Mouse (Mus musculus) cerebellum, adult 9-11 months (tissue): ENCODE results near the gene Sart1.
"Not testable (repeated sequence)": the region's sequence is repeated elsewhere in the genome, so short reads cannot be mapped to it uniquely, and the experiment has no call there.

Source experiments
- DNase-seq: peaks from one replicate; pipeline ENCODE4 v3.0.0; 2022

Sart1 gene

DNA sequence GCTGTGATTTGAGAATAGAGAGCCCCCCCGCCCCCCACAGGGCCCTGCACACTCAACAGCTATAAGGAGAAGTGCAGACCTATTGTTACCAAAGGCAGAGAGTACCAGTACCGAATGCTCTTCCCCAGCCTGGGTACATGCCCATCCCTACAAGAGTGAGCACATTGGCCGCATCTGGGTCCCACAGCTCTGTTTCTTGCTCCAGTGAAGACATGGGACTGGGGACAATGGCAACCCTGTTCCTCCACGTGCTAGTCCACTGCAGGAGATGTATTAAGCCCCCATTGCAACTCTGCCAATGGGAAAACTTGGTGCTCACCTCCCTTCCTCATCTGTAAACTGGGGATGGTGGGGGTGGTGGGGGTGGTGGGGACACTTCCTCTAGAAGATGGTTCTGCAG, 25.3 kb upstream of the Sart1 start:
- no peak for DNase-seq

DNA sequence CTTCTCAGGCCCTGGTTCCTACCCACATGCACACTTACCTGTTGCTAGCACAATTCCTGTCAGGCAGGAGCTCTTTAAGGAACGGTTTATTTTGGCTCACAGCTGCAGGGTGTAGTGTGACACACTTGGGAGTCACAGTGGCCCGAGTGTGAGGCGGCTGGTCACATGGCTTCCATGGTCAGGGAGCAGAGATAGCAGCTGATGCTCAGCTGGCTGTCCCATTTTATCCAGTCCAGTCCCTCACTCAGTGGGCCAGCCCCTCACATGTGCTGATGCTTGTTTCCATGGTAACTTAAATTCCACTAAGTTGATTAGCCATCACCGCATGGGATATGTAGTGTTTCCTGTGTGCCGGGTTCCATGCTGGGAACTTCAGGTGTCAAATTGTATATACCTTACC, 23.5 kb upstream of the Sart1 start:
- no peak for DNase-seq

DNA sequence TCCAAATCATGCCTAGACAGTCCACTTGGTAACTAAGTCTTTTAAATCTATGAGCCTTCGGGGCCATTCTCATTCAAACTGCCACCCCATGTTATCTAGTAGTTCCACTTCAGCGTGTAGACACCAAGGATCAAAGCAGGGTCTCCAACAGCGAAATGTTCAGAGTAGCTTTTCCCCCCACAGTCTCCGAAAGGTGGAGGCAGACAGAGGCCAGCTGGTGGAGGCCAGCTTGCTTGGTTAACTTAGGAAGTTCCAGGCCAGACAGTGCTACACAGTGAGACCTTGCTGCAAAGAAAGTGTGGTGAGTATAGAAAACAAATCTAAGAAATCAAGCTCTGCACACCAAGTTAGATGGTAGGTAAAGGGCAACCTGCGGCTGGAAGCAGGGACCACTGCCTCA, 22.1 kb upstream of the Sart1 start:
- no peak for DNase-seq

DNA sequence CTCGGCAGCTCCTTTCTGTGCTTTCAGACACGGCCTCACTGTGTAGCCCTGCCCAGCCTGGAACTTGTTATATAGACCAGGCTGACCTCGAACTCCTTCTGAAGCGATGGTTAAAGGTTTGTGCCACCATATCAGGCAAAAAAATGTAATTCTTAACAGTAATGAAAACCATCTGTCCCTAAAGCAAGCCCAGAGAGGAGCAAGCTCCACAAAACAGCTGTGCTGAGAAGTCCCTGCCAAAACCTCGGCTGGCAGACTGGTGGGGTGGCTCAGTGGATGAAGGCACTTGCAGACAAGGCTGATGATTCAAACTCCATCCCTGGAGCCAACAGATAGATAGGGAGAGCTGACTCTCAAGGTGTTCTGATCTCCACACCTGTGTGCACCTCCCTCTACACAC, 20.6 kb upstream of the Sart1 start:
- no peak for DNase-seq

DNA sequence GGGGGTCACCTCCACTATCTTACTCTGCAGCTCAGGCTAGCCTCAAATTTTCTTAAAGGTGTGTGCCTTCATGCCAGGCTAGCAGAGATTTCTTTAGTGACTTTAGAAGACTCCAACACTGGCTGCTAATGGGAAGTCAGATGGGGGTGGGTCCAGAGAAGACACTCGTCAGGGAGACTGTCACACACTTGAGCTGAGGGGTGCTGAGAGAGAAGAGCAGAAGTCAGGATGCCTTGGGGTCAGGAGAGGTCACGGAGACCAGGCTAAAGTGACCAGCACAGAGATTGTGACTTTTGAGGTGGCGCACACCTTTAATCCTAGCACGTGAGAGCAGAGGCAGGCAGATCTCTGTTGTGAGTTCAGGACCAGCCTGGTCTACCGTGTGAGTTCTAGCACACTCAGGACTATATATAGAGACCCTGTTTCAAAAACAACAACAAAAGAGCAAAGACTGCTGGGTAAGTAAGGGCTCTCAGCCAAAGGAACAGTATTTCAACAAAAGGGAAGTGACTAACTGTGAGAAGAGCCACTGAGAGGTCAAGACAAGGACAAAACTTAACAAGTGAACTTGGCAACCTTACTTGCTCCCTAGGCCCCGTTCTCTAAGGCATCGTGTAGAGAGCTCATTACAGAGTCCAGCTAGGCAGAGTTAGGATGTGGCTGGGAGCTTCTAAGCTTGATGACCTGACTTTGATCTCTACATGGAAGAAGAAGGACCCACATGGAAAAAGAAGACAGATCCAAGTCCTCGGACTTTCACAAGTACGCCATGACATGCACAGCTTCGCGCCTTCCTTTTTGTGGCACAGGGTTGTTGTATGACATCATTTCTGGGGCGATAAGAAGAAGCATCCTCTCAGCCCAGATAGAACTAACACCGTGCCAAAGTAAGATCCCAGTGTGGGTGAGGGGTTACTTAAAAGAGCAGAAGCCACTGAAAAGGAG, 19.8 kb upstream of the Sart1 start:
- no peak for DNase-seq

DNA sequence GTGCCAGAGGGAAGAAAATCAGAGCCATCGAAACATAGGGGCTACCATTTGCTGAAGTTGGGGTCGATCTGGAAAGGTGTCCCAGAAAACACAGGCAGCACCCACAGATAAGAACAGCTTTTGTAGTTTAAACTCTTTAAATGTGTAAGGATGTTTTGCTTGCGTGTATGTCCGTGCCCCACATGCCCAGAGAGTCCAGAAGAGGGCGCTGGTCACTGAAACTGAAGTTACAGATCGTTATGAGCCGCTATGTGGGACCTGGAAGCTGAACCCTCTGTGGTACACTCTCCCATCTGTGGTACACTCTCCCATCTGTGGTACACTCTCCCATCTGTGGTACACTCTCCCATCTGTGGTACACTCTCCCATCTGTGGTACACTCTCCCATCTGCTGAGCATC, 18.6 kb upstream of the Sart1 start:
- DNase-seq, result peak; percentile 79

DNA sequence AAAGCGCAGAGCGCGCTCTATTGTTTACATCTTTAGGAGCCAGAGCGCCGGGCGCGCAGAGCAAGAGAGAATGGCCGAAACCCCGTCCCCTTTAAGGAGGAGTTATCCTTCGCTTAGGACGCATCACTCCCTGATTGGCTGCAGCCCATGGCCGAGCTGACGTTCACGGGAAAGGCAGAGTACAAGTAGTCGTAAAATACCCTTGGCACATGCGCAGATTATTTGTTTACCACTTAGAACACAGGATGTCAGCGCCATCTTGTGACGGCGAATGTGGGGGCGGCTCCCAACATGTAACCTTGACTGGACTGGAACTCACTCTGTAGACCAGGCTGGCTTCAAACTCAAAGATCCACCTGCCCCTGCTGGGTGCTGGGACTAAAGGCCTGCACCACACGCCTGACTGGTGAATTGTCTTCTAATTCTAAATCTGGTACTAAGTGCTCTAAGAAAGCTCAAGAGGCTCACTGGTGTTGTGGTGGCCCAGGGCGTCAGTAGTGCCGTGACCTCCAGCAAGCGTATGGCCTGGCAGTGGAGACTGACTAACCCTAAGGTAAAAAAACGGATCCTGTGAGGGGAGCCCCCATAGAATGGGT, 18.1 kb upstream of the Sart1 start:
- peak; percentile 77 for DNase-seq

DNA sequence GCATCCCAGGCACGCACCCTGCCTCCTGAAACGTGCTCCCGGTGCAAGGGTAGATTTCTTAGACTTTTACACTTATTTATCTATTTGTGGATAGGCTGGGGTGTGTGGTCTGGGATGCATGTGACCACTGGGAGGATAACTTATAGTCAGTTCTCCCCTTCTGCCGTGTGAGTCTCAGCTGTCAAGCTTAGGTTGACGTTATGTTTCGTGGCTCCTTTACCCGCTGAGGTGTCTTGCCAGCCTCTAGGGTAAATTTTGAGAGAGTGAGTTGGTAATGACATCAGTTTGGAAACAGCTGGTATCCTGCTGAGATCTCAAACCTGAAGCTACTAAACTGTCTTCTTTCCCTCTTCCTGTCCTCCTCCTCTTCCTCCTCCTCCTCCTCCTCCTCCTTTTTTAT, 17.4 kb upstream of the Sart1 start:
- no peak for DNase-seq

DNA sequence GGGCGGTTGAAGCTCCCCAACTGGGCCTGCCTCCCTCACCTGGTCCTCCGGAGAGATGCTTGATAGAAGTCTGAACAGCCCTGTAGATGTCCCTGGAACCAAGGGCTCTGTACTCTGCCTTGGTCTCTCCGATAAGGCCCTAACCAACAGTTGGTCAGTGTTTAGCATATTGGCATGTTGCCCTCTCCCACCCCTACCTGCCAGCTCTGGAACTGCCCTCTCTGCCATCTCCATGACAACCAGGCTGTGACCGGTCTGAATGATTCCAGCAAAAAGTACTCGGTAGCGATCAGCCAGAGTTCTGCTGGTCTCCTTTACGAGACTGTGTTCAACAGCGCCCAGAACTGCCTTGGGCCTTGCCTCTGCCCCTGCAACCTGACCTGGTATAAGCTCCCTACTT, 13.8 kb upstream of the Sart1 start, which contains the start of gene Tsga10ip:
Gene Tsga10ip (minus strand): TSS at position 234 of the 400 bp plus-strand sequence.
- DNase-seq, result no peak

DNA sequence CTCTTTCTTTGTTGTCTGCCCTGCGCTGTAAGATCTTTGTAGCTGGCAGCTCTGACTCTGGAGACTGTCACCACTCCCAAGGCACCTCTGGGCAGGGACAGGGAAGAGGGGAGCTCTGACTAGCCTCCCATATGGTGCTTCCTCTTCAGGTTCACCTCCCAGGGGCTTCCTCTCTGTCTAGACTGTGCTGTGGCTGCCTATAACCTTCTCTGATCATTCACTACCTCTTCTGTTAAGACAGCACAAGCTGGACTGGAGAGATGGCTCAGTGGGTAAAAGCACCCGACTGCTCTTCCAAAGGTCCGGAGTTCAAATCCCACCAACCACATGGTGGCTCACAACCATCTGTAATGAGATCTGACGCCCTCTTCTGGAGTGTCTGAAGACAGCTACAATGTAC, 12.6 kb upstream of the Sart1 start:
- not testable (repeated sequence) for DNase-seq

DNA sequence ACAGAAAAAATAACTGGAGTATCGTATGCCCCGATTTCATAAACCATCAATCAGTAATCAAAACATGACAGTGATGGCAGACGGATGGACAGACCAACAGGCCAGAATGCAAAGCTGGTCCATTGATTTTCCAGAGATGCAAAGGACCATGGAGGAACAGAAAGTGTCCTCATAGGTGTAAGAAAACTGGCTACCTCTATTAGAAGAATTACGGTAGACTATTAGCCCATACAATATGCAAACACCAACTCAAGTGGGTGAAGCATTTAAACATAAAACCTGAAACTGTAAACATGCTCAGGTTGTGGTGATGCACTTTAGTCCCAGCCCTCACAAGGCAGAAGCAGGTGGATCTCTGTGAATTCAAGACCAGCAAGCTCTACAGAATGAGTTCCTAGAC, 6.9 kb upstream of the Sart1 start:
- DNase-seq, result no peak

DNA sequence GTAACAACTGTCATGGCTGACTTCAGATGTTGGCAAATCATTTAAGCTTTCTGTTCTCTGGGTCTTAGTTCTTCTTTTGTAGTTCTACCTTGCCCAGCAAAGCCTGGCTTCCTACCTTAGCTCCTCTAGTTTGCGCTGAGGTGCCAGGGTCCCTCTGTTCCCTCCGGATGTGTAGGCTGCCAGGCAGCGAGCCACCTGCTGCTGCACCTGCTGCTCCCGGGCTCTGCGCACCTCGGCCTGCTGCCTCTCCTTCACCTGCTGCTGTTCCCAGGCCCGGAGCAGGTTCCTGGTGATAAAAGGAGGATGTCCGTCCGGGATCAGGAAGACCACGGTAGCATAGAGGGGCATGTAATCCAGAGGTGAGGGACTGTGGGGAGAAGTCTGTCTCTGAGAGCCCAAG, 5.7 kb upstream of the Sart1 start:
- peak; percentile 77 for DNase-seq

DNA sequence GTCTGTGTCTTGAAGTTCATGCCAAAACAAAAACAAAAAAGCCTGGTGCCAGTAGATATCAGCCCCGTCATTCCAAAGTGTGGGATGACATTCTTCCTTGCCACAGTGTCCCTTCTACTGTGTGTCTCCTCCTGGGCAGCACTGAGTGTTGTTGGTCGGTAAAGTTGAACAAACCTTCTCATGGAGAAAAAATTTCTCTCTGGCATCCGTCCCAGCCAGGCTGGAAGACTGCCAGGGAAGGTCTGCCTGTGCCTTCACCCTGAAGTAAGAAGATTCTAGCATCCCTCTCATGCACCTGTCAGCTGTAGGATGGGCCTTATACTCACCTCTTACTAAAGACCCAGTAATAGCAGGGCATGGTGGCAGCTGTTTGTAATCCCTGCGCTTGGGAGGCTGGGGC, 4.4 kb upstream of the Sart1 start:
- DNase-seq, result peak; percentile 77

DNA sequence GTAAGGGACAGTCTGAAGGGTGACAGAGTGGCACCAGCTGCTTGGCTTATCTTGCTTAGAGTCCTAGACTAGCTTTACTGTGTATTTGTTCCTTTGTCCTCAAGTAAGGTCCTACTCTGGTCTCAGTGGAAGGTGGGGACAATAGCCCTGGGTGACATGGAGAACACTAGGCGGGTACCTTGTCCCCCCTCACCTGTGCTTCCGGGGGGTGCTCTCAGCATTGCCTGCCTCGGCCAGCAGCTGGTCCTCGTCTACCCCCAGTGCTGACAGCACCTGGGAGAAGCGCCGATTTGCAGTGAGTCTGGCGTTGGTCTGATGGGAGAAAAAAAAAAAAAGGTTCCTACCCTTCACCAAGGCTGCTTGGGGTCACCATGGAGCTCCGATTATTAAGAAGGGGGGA, 1.9 kb upstream of the Sart1 start:
- DNase-seq, result no peak

DNA sequence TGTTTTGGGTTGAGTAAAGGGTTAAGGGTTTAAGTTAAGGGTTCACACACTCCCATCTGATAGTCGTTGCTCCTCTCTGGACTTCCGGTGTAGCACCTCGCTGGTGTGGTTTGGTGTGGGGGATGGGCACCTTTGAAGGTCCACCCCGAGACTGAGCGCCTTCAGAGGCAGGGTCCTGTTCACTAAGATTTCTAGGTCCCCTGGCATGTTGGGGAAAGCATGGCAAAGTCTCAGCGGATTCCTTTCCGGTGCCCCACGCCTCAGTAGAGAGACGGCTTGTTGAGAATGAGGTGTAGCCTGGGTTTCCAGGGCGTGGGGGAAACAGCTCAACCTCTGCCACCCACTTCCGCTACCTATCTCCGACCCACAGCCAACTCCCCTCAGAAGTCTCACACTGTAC, 1.1 kb upstream of the Sart1 start:
- DNase-seq, result peak; percentile 52

DNA sequence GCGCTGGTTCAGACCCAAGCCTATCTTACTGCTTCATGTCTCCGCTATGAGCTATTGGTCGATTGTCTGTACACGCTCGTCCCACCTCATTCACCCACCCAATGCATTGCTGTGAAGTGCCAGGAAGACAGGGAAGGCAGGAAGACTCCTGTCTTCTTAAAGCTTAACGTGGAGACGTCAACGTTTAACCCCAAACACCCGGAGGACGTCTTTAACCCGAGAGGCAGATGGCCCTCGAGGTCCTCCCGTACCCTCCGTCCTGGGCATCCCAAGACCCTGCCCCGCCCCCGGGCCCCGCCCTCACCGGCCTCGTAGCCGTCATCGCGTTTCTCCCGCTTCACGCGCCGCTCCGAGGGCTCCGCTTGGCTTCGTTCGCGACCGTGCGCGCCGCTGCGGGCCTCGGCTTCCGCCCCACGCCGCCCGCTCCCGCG, 477 bp downstream of the Sart1 start:
- no peak for DNase-seq

DNA sequence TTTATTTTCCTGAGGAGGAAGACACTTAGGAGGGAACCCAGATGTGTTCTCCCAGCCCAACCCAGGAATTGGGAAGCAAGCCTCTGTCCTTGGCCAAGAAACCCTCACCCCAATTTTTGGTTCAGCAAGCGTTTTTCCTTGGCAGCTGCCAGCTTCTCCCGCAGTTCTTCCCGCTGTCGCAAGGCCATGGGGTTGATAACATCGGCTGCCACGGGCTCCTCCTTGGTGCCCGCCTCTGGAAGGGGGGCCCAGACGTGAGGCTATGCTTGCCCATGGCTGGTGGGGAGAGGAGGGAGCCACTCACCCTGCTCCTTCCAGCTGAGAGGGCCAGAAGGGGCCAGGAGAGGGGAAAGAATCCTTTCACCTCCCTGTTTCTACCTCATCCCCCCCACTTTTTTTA, 3.8 kb downstream of the Sart1 start:
- DNase-seq, result no peak

DNA sequence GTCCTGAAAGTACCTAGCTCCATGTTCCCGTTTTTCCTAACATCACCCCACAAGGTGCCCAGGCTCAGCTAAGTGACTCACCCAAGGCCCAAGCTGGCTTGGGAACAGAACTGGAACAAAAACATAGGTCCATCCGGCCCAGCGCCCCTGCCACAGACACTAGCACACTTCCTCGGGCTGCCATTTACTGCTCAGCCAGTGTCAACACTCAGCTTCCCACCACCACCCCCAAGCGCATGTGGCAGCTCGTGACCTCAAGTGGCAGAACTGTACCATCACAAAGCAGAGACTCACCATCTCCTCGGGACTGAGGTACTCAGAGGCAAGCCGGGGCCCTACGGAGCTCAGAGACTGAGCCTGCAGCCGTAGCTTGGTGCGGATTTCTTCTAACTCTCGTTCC, 5.2 kb downstream of the Sart1 start:
- DNase-seq, result no peak

DNA sequence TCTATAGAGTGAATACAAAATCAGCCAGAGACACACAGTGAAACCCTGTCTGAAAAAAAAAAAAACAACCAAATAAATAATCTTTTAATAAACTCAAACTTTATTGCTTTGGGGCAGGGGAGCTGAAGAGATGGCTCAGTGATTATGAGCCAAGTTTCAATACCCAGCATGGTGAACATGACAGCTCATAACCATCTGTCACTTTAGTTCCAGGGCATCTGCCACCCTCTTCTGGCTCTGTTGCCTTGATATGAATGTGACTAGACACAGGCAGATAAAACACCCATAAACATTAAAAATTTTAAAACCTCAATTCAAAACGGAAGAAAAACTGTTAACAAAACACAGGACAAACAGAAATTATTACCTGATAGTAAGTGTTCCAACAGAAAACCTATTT, 11.1 kb downstream of the Sart1 start:
- no peak for DNase-seq

DNA sequence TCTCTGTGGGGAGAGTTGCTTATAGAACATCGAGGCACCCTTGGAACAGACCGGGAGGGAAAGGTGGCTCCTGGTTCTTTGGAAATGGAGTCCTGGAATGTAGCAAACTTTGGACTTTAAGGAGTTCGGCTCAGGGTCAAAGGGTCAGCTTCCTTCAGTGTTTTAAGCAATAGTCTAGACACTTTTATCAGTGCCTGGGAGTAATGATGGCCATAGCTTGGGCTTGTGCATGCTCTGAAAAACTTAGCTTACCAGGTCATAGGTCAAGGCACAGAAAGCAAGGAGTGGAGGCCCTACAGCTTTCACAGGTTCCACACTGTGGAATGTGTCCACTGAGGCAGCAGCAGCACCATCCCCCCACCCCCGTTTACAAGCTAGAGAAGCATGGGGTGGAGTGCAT, 13.8 kb downstream of the Sart1 start:
- DNase-seq, result no peak

DNA sequence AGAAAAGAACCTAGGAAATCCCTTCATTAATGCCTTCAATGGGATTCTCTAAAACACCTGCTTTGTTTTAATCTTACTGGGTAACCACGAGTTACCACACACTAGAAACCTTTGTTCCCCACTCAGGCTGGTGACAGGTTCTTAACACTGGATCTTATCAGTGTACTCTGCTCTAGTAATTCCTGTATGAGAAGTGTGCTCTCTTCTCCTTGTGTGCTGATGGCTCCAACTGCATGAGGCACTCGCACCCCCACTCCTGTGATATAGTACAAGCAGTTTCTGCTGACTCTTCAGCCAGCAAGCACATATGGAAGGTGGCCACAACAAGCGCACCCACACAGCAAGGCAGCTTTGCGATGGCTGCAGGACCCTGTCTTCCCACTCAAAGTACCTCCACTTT, 14.3 kb downstream of the Sart1 start:
- DNase-seq, result no peak

DNA sequence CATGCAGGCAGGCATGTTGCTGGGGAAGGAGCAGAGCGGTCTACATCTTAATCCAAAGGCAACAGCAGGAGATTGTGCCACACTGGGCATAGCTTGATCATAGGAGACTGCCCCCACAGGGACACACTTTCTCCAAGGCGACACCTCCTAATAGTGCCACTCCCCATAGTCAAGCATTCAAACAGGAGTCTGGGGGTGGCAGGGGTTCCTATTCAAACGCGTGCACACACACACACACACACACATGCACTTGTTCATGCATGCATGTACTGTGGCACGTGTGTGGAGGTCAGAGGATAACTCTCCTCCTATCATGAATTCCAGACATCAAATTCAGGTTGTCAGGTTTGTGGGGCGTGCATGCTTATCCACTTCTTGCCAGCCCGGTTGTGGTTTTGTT, 15.8 kb downstream of the Sart1 start:
- no peak for DNase-seq

DNA sequence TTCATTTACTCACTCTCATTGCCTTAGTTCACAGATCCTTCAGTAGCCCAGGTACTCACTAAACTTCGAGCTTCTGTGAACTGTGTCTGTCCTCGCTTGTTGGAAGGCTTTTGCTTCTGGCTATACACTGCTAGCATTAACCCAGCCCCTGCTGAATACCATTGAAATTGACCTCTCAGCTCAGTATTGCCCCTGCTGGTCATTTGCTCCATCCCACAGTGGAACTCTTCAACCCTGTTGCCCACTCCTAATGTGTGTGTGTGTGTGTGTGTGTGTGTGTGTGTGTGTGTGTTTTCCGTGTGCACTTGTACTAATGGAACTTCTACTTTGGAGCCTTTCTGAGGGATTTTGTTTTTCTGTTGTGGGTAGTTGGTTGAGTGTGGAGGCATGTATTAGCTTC, 17.6 kb downstream of the Sart1 start:
- DNase-seq, result no peak

DNA sequence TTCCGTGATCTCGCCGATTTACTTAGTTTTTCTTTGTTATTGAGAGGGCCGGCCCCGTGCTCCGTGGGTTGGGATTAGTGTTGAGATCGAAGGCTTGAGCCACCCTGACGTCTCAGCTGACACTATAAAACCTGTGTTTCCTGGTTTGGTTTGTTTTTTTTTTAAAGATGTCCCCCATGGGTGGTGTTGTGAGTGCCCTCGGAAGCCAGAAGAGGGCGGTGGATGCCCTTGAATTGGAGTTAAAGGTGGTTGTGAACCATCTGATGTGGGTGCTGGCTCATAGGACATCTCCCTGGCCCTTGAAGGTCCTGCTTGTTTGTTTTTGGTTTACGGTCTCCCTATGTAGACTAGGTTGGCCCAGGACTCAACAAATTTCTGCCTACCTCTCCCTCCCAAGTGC, 21.0 kb downstream of the Sart1 start:
- DNase-seq, result no peak

DNA sequence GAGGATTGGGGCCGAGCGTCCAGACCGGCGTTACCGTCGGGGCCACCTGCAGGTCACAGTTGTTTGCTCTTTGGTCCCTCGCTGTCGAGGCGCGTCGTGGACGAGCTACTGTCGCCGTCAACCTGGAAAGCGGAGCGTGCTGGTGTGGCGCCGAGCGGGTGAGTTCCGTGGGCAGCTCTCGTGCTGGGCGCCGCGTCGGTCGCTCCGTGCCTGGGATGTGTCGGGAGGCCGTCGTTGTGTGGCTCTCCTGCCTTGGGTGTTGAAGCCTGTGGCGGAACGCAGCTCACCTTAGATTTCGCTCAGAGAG, 21.5 kb downstream of the Sart1 start, which contains the start of gene Banf1:
Gene Banf1 (minus strand): TSS at position 116 of the 307 bp plus-strand sequence.
- no peak for DNase-seq
